Mouse (Mus musculus) forelimb bud, embryonic 11.5 days (tissue): ENCODE data around the gene Ppp1r12a.

Experiments
- DNase-seq: peaks from one replicate; pipeline ENCODE4 v3.0.0-alpha.2; 2012; ENCODE audit warnings: low read depth, low spot score

Gene Ppp1r12a

GRCm38 (mm10) chr10:108291688-108292471 lies 129.9 kb downstream of the Ppp1r12a start:
- DNase-seq = no peak

- DNase-seq = no peak
Observed at GRCm38 (mm10) chr10:108292651-108293050, 130.7 kb downstream of the Ppp1r12a start.

DNA sequence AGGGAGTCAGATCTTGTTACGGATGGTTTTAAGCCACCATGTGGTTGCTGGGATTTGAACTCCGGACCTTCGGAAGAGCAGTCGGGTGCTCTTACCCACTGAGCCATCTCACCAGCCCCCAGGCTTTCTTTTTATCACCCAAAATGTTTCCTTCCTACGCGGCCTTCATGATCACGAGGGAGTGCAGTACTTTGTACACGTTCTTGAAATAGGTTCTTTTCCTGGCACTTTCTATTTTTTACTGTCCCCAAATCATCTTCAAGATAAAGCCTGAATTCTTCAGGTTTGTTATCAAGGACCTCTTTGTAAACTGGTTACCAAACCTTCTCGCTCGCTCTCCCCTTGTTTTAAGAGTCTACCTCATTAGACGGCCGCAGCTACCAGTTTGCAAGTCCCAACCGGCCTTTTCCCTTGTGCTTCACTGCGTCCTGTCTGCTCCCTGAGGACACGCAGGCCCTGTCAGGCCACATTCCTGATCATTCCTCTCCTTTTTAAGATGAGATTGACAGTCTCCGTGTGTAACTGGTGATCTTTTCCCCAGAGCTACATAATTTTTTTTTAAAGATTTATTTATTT lies 131.7 kb downstream of the Ppp1r12a start:
- peak; percentile 16 for DNase-seq

- DNase-seq = no peak
Observed at GRCm38 (mm10) chr10:108294766-108295165, 132.8 kb downstream of the Ppp1r12a start.

GRCm38 (mm10) chr10:108296446-108296845 lies 134.5 kb downstream of the Ppp1r12a start:
- no peak for DNase-seq

GRCm38 (mm10) chr10:108298261-108298660 lies 136.3 kb downstream of the Ppp1r12a start:
- DNase-seq = no peak

GRCm38 (mm10) chr10:108298841-108299545 lies 137.0 kb downstream of the Ppp1r12a start:
- DNase-seq = no peak

DNA sequence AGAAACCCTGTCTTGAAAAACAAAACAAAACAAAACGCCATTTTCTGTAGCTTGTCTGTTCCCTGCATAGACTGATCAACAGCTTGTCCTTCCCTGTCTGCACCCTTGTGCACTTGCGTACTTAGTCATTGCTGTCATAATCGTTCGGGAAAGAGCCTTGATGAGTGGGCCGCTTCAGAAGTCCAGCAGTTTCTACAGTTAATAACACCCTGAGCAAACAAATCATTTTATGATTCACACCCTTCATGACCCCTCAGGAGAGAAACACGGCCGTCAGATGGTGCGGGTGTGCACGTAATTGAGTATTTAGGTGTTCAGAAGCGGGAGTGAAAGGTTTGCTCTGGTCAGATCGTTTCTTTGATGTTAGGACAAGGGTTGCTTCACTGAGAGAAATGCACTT lies 137.8 kb downstream of the Ppp1r12a start:
- no peak for DNase-seq

- peak; percentile 77 for DNase-seq
Observed at GRCm38 (mm10) chr10:108300843-108301242, 138.8 kb downstream of the Ppp1r12a start.

GRCm38 (mm10) chr10:108307772-108308171 lies 145.8 kb downstream of the Ppp1r12a start:
- no peak for DNase-seq

- DNase-seq = no peak
Observed at GRCm38 (mm10) chr10:108310195-108310594, 148.2 kb downstream of the Ppp1r12a start.

GRCm38 (mm10) chr10:108311396-108311795 lies 149.4 kb downstream of the Ppp1r12a start:
- no peak for DNase-seq

- no peak for DNase-seq
Observed at GRCm38 (mm10) chr10:108313845-108314244, 151.9 kb downstream of the Ppp1r12a start.

- no peak for DNase-seq
Observed at GRCm38 (mm10) chr10:108314396-108314795, 152.4 kb downstream of the Ppp1r12a start.

GRCm38 (mm10) chr10:108315236-108315635 lies 153.2 kb downstream of the Ppp1r12a start:
- no peak for DNase-seq

DNA sequence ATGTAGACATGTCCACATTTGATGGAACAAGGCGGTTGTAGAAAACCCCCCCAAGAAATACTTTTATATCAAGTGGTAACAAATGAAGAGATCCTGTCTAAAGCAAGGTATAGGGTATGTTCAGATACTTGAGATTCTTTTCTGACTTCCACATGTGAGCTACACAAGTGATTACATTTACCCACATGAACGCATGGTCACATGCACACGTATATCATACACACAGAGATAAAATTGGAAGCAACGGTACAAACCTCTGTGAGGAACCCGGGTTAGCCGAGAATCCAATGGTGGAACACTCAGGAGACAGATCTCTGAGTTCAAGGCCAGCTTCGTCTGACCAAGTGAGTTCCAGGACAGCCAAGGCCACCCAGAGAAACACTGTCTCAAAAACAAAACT lies 166.4 kb downstream of the Ppp1r12a start:
- DNase-seq = no peak

DNA sequence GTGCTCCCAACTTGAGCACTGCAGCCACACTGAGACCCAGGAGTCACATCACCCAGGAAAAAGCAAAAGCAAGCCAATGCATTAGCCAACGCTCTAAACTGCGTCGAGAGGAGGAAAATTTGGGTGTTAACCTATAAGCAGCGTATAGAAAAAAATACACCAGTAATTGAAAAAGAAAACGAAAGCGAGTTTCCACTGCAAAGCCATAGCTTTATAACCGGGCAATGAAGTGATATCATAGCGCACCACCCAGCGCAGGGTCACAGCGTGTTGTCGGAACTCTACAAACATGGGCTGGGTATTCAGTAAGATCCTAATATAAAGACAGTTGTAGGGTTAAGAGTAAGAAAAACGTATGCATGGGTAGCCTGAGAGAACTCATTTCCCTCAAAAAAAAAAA lies 167.0 kb downstream of the Ppp1r12a start:
- DNase-seq = no peak

- no peak for DNase-seq
Observed at GRCm38 (mm10) chr10:108329771-108330170, 167.8 kb downstream of the Ppp1r12a start.

GRCm38 (mm10) chr10:108330964-108331363 lies 169.0 kb downstream of the Ppp1r12a start:
- DNase-seq = no peak

DNA sequence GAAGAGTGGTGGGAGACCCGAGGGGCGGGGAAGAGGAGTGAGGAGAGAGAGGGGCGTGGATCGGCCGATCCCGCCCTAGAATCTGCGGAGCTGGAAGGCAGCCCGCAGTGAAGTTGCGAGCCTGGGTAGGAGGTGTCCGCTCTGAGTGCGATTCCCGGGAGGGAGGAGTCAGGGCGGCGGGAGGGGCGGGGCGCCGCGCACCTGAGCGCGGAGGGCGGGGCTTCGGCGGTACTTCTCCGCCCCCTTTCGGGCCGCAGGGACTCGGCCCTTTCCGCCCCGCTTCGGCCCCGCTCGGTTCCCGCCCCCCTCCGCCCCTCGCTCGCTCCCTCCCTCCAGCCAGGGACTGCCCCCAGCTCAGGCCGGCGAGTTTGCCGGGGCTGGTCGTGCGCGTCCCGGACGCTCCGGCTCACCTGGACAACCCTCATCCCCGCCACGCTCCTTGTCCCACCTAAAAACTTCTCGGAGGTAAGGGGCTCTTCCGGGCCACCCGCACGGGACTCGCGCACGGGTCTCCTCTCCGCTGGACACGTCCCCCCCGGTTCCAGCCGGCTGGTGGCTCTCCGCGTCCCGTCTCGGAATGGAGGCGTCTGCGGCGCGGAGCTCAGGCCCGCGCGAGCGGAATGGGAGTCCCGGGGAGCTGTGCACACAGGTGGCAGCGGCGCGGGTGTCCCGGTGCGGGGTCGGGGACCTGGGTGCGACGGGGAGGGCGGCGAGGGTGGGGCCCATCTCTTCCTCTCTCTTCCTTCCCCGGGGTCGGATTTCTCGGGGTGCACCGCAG lies 170.0 kb downstream of the Ppp1r12a start, which contains the start of gene Pawr:
Gene Pawr, plus strand, starts transcription at position 338 of the 778 bp plus-strand sequence.
- peak; percentile 80 for DNase-seq
